Mouse (Mus musculus): ENCODE measurements around the gene Olfr1449. TPM values are rescaled to one million over a fixed set of nuclear protein-coding genes. Genes with fewer than 3 reads are reported as not detected.
"Not testable (repeated sequence)": the region's sequence is repeated elsewhere in the genome, so short reads cannot be mapped to it uniquely, and the experiment has no call there.

Gene Olfr1449
- polyA plus RNA-seq (2014; fragmentation: Nextera tagmentation; extraction: Ambion mirVana): not detected in 2 replicates

DNA sequence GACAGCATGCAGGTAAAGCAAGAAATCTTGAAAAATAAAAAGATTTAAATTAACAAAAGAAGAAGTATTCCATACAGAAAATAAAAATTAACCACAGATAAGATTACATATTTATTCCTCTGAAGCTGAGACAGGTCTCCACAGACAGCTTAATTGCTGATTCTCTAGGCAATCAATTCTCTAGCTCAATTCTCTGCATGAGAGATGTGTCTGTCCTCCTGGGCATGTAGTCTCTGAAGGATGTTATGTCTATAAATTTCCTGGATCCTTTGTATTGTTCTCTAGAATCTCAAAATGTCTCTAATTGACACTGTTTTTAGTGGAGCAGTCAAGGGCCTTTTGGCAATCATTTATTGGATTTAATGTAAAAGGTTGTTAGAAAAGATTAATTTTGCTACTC is at the start of gene Olfr1449:
Gene Olfr1449 (plus strand): TSS at position 301 of the 400 bp plus-strand sequence.
- Histone ChIP-seq H3K27me3 (ENCODE audit: control insufficient read depth, insufficient read depth, low read length) (no peaks in the 10 kb centered on the region), H3K9ac (ENCODE audit: low read length) (no peak within 1 kb of the TSS), H3K4me3 (ENCODE audit: low read depth, low read length) (no peak within 1 kb of the TSS), H3K9me3 (ENCODE audit: control insufficient read depth, low read length) (no peaks in the 10 kb centered on the region), H3K27ac (replicated peaks; ENCODE audit: low read depth, low read length) (no peak within 1 kb of the TSS), H3K36me3 (ENCODE audit: control insufficient read depth, insufficient read depth, low read length) (no peaks in the 10 kb centered on the region), H3K4me1 (ENCODE audit: control insufficient read depth, insufficient read depth, low read length) (no peaks in the 10 kb centered on the region), H3K4me2 (ENCODE audit: low read depth, severe bottlenecking) (no peak within 1 kb of the TSS)
- no peak for ATAC-seq (ENCODE audit: insufficient number of reproducible peaks, low FRiP score, low TSS enrichment, low read depth)
- no peak for DNase-seq (ENCODE audit: low spot score)

GRCm38 (mm10) chr19:12883555-12883954 is 47.1 kb upstream of the Olfr1449 start, which contains the start of gene Olfr1445:
Olfr1445 (plus strand) TSS chr19:12883855.
- H3K4me3 ChIP-seq (ENCODE audit: low read depth, low read length): no peak within 1 kb of the TSS
- no peak for DNase-seq (ENCODE audit: low spot score)
- no peak within 1 kb of the TSS for H3K4me2 ChIP-seq (ENCODE audit: low read depth, severe bottlenecking)
- H3K9ac ChIP-seq (ENCODE audit: low read length): no peak within 1 kb of the TSS
- no peaks in the 10 kb centered on the region for H3K4me1 ChIP-seq (ENCODE audit: control insufficient read depth, insufficient read depth, low read length)
- no peaks in the 10 kb centered on the region for H3K27me3 ChIP-seq (ENCODE audit: control insufficient read depth, insufficient read depth, low read length)
- 91% methylated on average over 2 of the region's 2 CpGs for WGBS
- no peaks in the 10 kb centered on the region for H3K36me3 ChIP-seq (ENCODE audit: control insufficient read depth, insufficient read depth, low read length)
- no peaks in the 10 kb centered on the region; the same call in 1 of the 2 replicates for H3K9me3 ChIP-seq (ENCODE audit: control insufficient read depth, low read length)
- no peak within 1 kb of the TSS for H3K27ac ChIP-seq (replicated peaks; ENCODE audit: low read depth, low read length)
- no peak for ATAC-seq (ENCODE audit: insufficient number of reproducible peaks, low FRiP score, low TSS enrichment, low read depth)

GRCm38 (mm10) chr19:12893424-12893823 is 37.2 kb upstream of the Olfr1449 start, which contains the start of gene Olfr1446:
Olfr1446 (minus strand) TSS chr19:12893524.
- H3K4me3 ChIP-seq (ENCODE audit: low read depth, low read length): no peak within 1 kb of the TSS
- no peak for DNase-seq (ENCODE audit: low spot score)
- ATAC-seq (ENCODE audit: insufficient number of reproducible peaks, low FRiP score, low TSS enrichment, low read depth): no peak
- WGBS: 92% methylated on average over 1 of the region's 1 CpGs
- no peak within 1 kb of the TSS for H3K27ac ChIP-seq (replicated peaks; ENCODE audit: low read depth, low read length)
- H3K4me1 ChIP-seq (ENCODE audit: control insufficient read depth, insufficient read depth, low read length): no peaks in the 10 kb centered on the region
- H3K9ac ChIP-seq (ENCODE audit: low read length): no peak within 1 kb of the TSS
- H3K9me3 ChIP-seq (ENCODE audit: control insufficient read depth, low read length): no peaks in the 10 kb centered on the region
- no peaks in the 10 kb centered on the region for H3K36me3 ChIP-seq (ENCODE audit: control insufficient read depth, insufficient read depth, low read length)
- H3K27me3 ChIP-seq (ENCODE audit: control insufficient read depth, insufficient read depth, low read length): no peaks in the 10 kb centered on the region
- no peak within 1 kb of the TSS for H3K4me2 ChIP-seq (ENCODE audit: low read depth, severe bottlenecking)

DNA sequence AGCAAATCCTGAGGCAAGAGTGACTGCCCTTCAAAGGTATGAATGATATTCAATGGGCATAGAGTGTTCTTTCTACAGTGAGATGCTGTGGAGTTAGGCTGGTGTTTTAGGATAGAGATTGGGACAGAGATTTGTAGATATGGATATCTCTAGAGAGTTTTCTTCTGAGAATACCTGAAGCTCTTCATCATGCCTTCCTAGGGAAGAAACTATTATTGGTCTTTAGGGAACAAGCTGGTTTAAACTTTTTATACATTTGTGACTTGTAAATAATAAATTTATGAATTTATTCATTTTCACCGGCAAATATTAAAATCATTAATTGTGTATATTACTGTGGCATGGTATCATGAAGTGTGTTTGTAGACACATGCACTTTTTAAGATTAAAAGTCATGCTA is 27.0 kb upstream of the Olfr1449 start, which contains the start of gene Olfr1447:
Gene Olfr1447 (minus strand): TSS at position 101 of the 400 bp plus-strand sequence.
- H3K9ac ChIP-seq (ENCODE audit: low read length): no peak within 1 kb of the TSS
- no peak within 1 kb of the TSS for H3K27ac ChIP-seq (replicated peaks; ENCODE audit: low read depth, low read length)
- no peak within 1 kb of the TSS for H3K4me2 ChIP-seq (ENCODE audit: low read depth, severe bottlenecking)
- H3K4me1 ChIP-seq (ENCODE audit: control insufficient read depth, insufficient read depth, low read length): no peaks in the 10 kb centered on the region
- DNase-seq (ENCODE audit: low spot score): no peak
- ATAC-seq (ENCODE audit: insufficient number of reproducible peaks, low FRiP score, low TSS enrichment, low read depth): no peak
- no peak within 1 kb of the TSS for H3K4me3 ChIP-seq (ENCODE audit: low read depth, low read length)
- H3K9me3 ChIP-seq (ENCODE audit: control insufficient read depth, low read length): no peaks in the 10 kb centered on the region
- no peaks in the 10 kb centered on the region for H3K27me3 ChIP-seq (ENCODE audit: control insufficient read depth, insufficient read depth, low read length)
- H3K36me3 ChIP-seq (ENCODE audit: control insufficient read depth, insufficient read depth, low read length): no peaks in the 10 kb centered on the region
- 91% methylated on average over 1 of the region's 1 CpGs for WGBS

DNA sequence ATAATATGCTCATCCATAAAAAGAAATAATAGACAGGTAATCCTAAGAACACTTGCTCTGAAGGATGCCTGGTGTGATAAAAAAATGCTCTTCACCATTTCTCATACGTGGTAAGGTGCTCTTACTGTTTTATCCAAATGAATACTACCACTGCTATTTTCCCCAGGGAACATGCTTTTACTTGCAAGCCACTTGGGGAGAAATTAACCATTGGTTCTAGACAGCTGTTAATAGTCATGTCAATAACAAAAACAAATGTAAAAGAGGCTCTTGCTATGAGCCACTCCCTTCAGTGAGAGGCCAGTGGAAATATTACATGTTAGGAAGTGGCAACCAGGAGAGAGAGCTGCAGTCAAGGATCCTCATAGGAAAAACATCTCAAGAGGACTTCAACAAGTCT is 6.3 kb upstream of the Olfr1449 start, which contains the start of gene Olfr1448:
Gene Olfr1448 (minus strand): TSS at position 101 of the 400 bp plus-strand sequence.
- Histone ChIP-seq H3K27ac (replicated peaks; ENCODE audit: low read depth, low read length) (no peak within 1 kb of the TSS), H3K27me3 (ENCODE audit: control insufficient read depth, insufficient read depth, low read length) (no peaks in the 10 kb centered on the region), H3K9ac (ENCODE audit: low read length) (no peak within 1 kb of the TSS), H3K36me3 (ENCODE audit: control insufficient read depth, insufficient read depth, low read length) (no peaks in the 10 kb centered on the region), H3K4me2 (ENCODE audit: low read depth, severe bottlenecking) (no peak within 1 kb of the TSS), H3K9me3 (ENCODE audit: control insufficient read depth, low read length) (no peaks in the 10 kb centered on the region), H3K4me1 (ENCODE audit: control insufficient read depth, insufficient read depth, low read length) (no peaks in the 10 kb centered on the region), H3K4me3 (ENCODE audit: low read depth, low read length) (no peak within 1 kb of the TSS)
- 76% methylated on average over 1 of the region's 1 CpGs for WGBS
- no peak for DNase-seq (ENCODE audit: low spot score)
- no peak for ATAC-seq (ENCODE audit: insufficient number of reproducible peaks, low FRiP score, low TSS enrichment, low read depth)

DNA sequence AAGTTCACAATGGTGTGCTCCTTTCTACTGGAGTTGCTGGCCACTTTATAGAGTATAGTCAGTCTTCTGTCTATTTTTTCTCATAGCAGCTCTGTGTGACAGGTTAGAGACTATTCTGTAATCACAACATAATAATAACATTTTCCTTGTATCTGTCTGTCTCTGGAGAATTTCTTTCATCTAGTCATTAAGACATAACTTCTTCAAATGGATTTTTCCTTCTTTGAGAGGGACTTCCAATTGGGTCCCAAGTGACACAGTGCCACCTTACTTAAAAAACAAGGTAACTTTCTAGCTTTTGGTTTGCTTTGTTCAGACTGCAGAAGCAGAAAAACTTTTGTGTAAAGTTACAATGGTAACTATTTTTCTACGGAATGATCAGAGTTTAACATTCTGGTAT is 19.3 kb downstream of the Olfr1449 start, which contains the start of gene Olfr1450:
Gene Olfr1450 (plus strand): TSS at position 301 of the 400 bp plus-strand sequence.
- ATAC-seq (ENCODE audit: insufficient number of reproducible peaks, low FRiP score, low TSS enrichment, low read depth) (no peak), DNase-seq (ENCODE audit: low spot score) (no peak)
- H3K4me1 ChIP-seq (ENCODE audit: control insufficient read depth, insufficient read depth, low read length): no peaks in the 10 kb centered on the region
- H3K9ac ChIP-seq (ENCODE audit: low read length): no peak within 1 kb of the TSS
- no peak within 1 kb of the TSS for H3K4me3 ChIP-seq (ENCODE audit: low read depth, low read length)
- no peak within 1 kb of the TSS for H3K4me2 ChIP-seq (ENCODE audit: low read depth, severe bottlenecking)
- no peaks in the 10 kb centered on the region for H3K9me3 ChIP-seq (ENCODE audit: control insufficient read depth, low read length)
- H3K27ac ChIP-seq (replicated peaks; ENCODE audit: low read depth, low read length): no peak within 1 kb of the TSS
- H3K36me3 ChIP-seq (ENCODE audit: control insufficient read depth, insufficient read depth, low read length): no peaks in the 10 kb centered on the region
- WGBS: 94% methylated on average over 1 of the region's 1 CpGs
- H3K27me3 ChIP-seq (ENCODE audit: control insufficient read depth, insufficient read depth, low read length): no peaks in the 10 kb centered on the region

- H3K9ac ChIP-seq (ENCODE audit: low read length); H3K4me2 ChIP-seq (ENCODE audit: low read depth, severe bottlenecking); H3K27me3 ChIP-seq (ENCODE audit: control insufficient read depth, insufficient read depth, low read length); H3K36me3 ChIP-seq (ENCODE audit: control insufficient read depth, insufficient read depth, low read length); H3K27ac ChIP-seq (replicated peaks; ENCODE audit: low read depth, low read length); H3K4me1 ChIP-seq (ENCODE audit: control insufficient read depth, insufficient read depth, low read length); DNase-seq (ENCODE audit: low spot score); H3K4me3 ChIP-seq (ENCODE audit: low read depth, low read length); ATAC-seq (ENCODE audit: insufficient number of reproducible peaks, low FRiP score, low TSS enrichment, low read depth); H3K9me3 ChIP-seq (ENCODE audit: control insufficient read depth, low read length): not testable (repeated sequence)
- WGBS: 84% methylated on average over 5 of the region's 5 CpGs
Observed at GRCm38 (mm10) chr19:12970082-12970481, 39.4 kb downstream of the Olfr1449 start.

All from limb, embryonic 11.5 days (tissue).